Mouse (Mus musculus) gastrocnemius, postnatal 14 days (tissue): ENCODE measurements around the gene Zc2hc1c. TPM values are rescaled to one million over a fixed set of nuclear protein-coding genes. Genes with fewer than 3 reads are reported as not detected.

ENCODE experiments used
- DNase-seq: peaks from one replicate; pipeline ENCODE4 v3.0.0; 2021; ENCODE audit warnings: mixed read lengths
- intact Hi-C: fragments of 180-260 bp; cut with DNase I; formaldehyde crosslinking; loops from one replicate; pipeline ENCODE4 v1.15.1; 2025; ENCODE audit warnings: low total_unique reads
- long read RNA-seq, 2 experiments: library from polyadenylated mRNA; stranded (forward); transcript quantifications; one replicate each; pipeline ENCODE4 v2.0.0; 2021
- total RNA-seq, 2 experiments: library from RNA; stranded (reverse); gene quantifications; 2 replicates each; pipeline ENCODE4 v1.2.3; 2021

The Zc2hc1c gene
- under 1 TPM; 0.59 to 0.89 TPM for total RNA-seq
- long read RNA-seq, experiment 1, full-length matches to known transcripts = 1 of 1 reads
- long read RNA-seq, experiment 1, partial matches to known transcripts = 0 of 1 reads
- long read RNA-seq, experiment 1, other reads (novel, unspliced or antisense) = 0 of 1 reads
- long read RNA-seq, experiment 2, full-length matches to known transcripts = 4 of 5 reads
- long read RNA-seq, experiment 2, partial matches to known transcripts = 0 of 5 reads
- long read RNA-seq, experiment 2, other reads (novel, unspliced or antisense) = 1 of 5 reads

- DNase-seq = peak; percentile 91
- intact Hi-C loops = loop anchor here (5.0 kb wide), 1 partner anchor 116 kb away; no protein-coding TSS in a partner anchor
These were observed at the start of gene Zc2hc1c for GRCm38 (mm10) chr12:85288486-85289156. TSS of gene Zc2hc1c (plus strand) at chr12:85288591.

- intact Hi-C loops = no loop called here
These were observed 36.3 kb upstream of the Zc2hc1c start for GRCm38 (mm10) chr12:85252083-85252482.

GRCm38 (mm10) chr12:85256074-85256751, 32.2 kb upstream of the Zc2hc1c start:
- intact Hi-C loops = no loop called here
- no peak for DNase-seq

More at GRCm38 (mm10) chr12:85252083-85252482, 36.3 kb upstream of the Zc2hc1c start:
- no peak for DNase-seq

- no peak for DNase-seq
- intact Hi-C loops = no loop called here
These were observed 31.3 kb upstream of the Zc2hc1c start for GRCm38 (mm10) chr12:85257008-85257639.

GRCm38 (mm10) chr12:85262489-85262888, 25.9 kb upstream of the Zc2hc1c start:
- intact Hi-C loops = no loop called here
- peak; percentile 18 for DNase-seq

- intact Hi-C loops = no loop called here
- no peak for DNase-seq
These were observed 25.2 kb upstream of the Zc2hc1c start for GRCm38 (mm10) chr12:85263190-85263589.

GRCm38 (mm10) chr12:85264531-85264930, 23.9 kb upstream of the Zc2hc1c start:
- DNase-seq = no peak
- intact Hi-C loops = no loop called here

- intact Hi-C loops = no loop called here
- DNase-seq = no peak
These were observed 23.5 kb upstream of the Zc2hc1c start for GRCm38 (mm10) chr12:85264940-85265339.

GRCm38 (mm10) chr12:85266248-85266647, 22.1 kb upstream of the Zc2hc1c start:
- no peak for DNase-seq
- intact Hi-C loops = no loop called here

GRCm38 (mm10) chr12:85269821-85270220, 18.6 kb upstream of the Zc2hc1c start:
- intact Hi-C loops = no loop called here
- DNase-seq = no peak

GRCm38 (mm10) chr12:85270319-85270718, 18.1 kb upstream of the Zc2hc1c start, which contains the start of gene Mlh3:
TSS of gene Mlh3 (minus strand) at chr12:85270599.
- peak; percentile 74 for DNase-seq
- intact Hi-C loops = no loop called here

- DNase-seq = no peak
- intact Hi-C loops = no loop called here
These were observed 17.1 kb upstream of the Zc2hc1c start for GRCm38 (mm10) chr12:85271132-85271842.

- intact Hi-C loops = no loop called here
- no peak for DNase-seq
These were observed 16.6 kb upstream of the Zc2hc1c start for GRCm38 (mm10) chr12:85271843-85272206.

- intact Hi-C loops = no loop called here
- no peak for DNase-seq
These were observed 14.9 kb upstream of the Zc2hc1c start for GRCm38 (mm10) chr12:85273508-85273907.

- intact Hi-C loops = loop anchor here (5.0 kb wide), 1 partner anchor 44 kb away; no protein-coding TSS in a partner anchor
- no peak for DNase-seq
These were observed 12.1 kb upstream of the Zc2hc1c start for GRCm38 (mm10) chr12:85276273-85276672.

- DNase-seq = no peak
- intact Hi-C loops = loop anchor here (5.0 kb wide), 1 partner anchor 47 kb away; no protein-coding TSS in a partner anchor
These were observed 9.5 kb upstream of the Zc2hc1c start for GRCm38 (mm10) chr12:85278919-85279318.

GRCm38 (mm10) chr12:85279396-85280080, 8.9 kb upstream of the Zc2hc1c start:
- intact Hi-C loops = loop anchor here (5.0 kb wide), 1 partner anchor 47 kb away; no protein-coding TSS in a partner anchor
- no peak for DNase-seq

- intact Hi-C loops = no loop called here
These were observed 8.1 kb upstream of the Zc2hc1c start for GRCm38 (mm10) chr12:85280105-85280844.

More at GRCm38 (mm10) chr12:85280105-85280844, 8.1 kb upstream of the Zc2hc1c start:
- DNase-seq = peak; percentile 93
